Mouse (Mus musculus) kidney, postnatal 4 days (tissue): Measurements from ENCODE around the gene Ctdsp1.

Experiments
- DNase-seq, 2 experiments: peaks; one replicate each; pipeline ENCODE4 v3.0.0; 2021; ENCODE audit warnings: mixed read lengths in 2 of 2

Ctdsp1 gene

DNA sequence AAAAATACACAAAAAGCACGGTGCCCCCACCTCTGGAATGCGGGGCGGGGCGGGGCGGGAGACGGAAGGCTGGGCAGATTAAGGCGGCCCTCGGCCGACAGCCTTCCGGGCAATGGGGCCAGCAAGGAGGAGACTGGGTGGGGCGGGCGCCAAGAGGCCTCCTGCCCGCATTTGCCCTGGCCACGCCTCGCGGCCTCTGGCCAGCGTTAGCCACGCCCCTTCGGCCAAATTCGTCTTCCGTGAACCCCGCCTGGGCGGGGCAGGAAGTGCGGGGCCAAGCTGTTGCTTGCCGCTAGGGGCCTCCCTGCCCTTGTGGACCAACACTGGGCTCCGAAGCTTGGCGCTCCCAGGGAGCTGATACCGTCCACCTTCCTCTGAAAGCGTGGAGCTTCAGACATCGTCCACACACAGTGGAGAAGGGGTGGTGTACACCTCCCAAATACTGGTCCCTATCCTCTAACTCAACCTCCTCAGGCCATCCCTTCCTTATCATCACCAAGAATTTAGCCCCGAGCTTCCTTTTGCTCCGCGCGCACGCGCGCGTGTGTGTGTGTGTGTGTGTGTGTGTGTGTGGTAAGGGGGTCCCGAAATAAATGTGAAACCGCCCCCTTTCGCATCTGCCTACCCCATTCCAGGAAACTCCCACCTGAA lies 6.1 kb downstream of the Ctdsp1 start:
- DNase-seq, result peak; percentile 99 to 100

GRCm38 (mm10) chr1:74397919-74398451 lies 6.7 kb downstream of the Ctdsp1 start:
- DNase-seq, result peak; percentile 84 to 88

- DNase-seq, result no peak
Observed at GRCm38 (mm10) chr1:74400531-74400930, 9.2 kb downstream of the Ctdsp1 start.

- DNase-seq, result no peak
Observed at GRCm38 (mm10) chr1:74401015-74401702, 9.8 kb downstream of the Ctdsp1 start.

DNA sequence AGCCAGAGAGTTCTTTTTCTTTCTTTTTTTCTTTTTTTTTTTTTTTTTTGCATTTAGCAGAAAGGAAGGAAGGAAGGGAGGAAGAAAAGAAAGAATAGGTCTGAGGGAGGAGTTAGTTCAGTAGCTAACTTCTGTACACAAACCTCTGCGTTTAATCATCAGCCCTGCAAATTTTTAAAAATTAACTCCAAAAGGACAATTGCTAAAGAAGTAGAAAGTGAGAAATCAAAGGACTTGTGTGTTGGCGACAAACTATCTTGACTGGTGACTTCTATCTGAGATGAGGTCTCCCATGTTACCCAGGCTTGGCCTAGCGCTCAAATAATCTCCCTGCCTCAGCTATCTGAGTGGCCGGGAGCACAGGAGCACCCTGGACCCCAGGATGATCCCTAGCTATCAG lies 12.9 kb downstream of the Ctdsp1 start:
- no peak for DNase-seq

DNA sequence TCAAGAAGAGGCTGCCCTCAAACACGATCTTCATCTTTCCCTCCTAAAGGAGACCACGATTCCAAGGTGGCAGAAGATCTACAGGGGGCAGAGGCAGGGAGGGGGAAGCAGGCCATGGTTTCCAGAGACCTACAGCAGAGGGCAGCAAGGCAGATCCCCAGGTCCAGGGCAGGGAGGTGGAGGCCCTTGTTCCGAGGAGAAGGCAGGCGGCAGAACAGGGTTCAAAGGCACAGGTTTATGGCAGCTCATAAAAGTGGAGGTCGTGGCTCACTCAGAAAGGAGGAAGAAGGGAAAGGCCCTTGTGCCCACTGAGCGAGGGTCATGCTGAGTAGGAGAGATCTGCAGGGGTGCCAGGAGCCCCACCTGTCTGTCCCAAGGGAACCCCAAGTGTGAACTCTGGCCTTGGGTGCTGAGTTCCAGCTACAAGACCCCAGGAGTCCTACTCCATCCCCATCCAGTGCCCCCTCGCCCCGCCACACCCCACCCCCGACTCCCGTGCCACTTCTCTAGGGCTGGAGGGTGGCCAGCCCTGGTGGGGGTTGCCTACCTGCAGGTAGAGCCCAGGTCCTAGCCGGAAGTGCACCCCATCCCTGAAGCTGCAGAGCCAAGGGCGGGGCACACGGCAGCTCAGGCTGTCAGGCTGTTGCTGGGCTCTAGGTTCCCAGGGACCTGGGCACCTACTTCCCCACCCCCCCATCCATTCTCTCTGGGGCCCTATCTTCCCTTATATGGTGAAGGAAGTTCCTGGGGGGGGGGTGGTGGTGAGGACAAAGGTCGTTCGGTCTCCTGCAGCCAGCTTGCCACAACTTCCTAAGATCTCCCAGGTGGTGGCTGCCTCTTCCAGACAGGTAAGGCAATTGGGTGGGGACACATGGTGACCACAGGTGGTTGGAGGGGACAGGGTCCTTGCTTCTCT lies 17.5 kb downstream of the Ctdsp1 start, which contains the start of gene Vil1:
Vil1 (plus strand) TSS at position 788 of the 916 bp plus-strand sequence.
- peak in 1 of 2 experiments; percentile 48 for DNase-seq

- DNase-seq, result no peak
Observed at GRCm38 (mm10) chr1:74411753-74412325, 20.5 kb downstream of the Ctdsp1 start.

DNA sequence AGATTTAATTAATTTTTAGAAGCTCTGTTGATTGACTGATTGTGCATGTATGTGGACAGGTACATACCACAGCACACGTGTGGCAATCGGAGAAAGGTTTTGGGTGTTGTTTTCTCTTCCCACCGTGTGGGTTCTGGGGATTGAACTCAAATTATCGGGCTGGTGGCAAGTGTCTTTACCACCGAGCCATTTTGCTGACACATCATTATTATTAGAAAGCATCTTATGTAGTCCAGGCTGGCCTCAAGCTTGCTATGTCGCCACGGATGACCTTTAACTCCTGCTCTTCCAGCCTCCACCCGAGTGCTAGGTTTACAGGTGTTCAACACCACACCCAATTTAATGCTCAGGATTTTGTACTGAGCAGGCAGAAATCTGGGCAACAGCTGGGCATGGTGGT lies 21.4 kb downstream of the Ctdsp1 start:
- DNase-seq, result no peak

- DNase-seq, result peak; percentile 71 to 78
Observed at GRCm38 (mm10) chr1:74415143-74415542, 23.8 kb downstream of the Ctdsp1 start.

DNA sequence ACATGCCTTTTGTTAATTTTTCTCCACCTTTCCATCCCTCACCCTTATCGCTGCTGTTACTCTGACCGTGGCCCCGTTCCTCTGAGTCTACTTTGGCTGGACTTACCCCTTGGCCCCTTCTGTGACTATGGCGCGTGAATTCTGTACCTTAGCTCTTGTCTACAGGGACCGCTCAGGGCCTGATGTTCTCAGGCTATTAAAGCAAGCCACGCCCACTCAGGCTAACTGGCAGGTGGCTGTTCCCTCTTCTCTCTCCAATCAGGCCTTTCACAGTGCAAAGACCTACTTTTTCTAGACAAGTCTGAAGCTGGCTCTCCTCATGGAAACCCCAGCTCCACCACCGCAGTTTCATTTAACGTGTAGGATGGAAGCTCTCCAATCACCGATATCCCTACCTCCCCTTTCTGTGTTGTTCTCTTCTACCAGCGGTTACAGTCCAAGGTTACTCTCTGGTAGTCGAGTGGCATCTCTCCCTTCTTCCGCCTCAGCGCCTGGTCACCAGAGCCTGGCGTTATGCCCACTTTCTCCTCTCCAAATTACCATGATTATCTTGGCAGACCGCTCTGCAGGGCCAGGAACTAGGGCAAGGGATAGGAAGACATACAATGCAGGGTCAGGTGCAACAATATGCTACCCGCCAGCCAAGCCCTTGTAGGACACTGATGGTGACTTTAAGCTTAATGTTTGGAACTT lies 27.6 kb downstream of the Ctdsp1 start:
- peak; percentile 38 to 51 for DNase-seq

GRCm38 (mm10) chr1:74419440-74419794 lies 28.1 kb downstream of the Ctdsp1 start:
- peak; percentile 15 to 42 for DNase-seq

GRCm38 (mm10) chr1:74423147-74423546 lies 31.8 kb downstream of the Ctdsp1 start:
- no peak for DNase-seq

DNA sequence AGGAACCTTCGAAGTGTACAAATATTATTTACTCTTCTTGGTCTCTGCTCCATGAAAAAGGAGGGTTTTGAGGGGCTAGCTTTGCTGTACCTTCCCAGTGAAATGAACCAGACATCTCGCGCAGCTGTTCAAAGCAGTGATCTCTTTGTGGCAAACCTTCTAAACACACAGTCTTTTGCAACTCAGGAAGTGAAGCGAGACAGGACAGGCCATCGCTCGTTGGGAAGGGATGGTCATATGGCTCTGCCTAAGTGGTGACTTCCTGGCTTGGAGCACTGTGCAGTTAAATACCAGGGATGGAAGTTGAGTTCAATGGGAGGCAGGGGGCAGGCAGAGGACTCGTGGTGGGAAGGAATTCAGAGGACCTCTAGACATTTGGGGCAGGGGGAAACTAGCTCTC lies 34.5 kb downstream of the Ctdsp1 start:
- DNase-seq, result no peak

DNA sequence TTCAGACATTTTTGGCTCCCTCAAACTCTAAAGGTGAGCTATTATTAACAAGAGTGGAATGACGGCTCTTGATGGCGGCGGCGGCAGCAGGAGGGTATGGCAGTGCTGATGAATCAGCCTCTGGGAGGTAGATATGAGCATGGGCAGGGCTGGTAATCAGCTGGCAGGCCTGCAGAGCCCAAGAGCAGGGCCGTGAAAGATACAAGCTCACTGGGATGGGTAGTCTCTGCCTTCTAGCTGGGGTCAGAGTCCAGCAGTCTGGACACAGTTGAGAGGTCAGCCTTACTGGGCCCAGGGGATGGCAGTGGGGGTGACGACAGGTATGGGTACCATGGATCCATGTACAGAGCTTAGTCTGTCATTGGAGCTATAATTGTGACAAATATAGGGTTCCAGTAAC lies 41.9 kb downstream of the Ctdsp1 start:
- DNase-seq, result peak in 1 of 2 experiments; percentile 14

DNA sequence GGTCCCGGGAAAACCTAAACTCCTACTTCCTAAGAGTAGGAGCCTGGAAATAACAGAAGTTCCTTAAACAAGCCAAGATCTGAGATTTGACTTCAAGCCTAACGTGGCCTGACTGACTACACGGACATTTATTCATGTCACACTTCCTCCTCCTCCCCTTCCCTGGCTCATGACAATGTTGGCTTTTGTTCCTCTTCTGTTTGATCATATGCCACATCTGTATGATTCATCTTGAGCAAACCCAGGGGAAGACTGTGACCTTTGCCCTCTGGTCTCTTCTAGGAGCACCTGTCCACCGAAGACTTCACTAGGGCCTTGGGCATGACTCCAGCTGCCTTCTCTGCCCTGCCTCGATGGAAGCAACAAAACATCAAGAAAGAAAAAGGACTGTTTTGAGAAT lies 43.3 kb downstream of the Ctdsp1 start:
- no peak for DNase-seq

- DNase-seq, result no peak
Observed at GRCm38 (mm10) chr1:74435563-74435962, 44.3 kb downstream of the Ctdsp1 start.

DNA sequence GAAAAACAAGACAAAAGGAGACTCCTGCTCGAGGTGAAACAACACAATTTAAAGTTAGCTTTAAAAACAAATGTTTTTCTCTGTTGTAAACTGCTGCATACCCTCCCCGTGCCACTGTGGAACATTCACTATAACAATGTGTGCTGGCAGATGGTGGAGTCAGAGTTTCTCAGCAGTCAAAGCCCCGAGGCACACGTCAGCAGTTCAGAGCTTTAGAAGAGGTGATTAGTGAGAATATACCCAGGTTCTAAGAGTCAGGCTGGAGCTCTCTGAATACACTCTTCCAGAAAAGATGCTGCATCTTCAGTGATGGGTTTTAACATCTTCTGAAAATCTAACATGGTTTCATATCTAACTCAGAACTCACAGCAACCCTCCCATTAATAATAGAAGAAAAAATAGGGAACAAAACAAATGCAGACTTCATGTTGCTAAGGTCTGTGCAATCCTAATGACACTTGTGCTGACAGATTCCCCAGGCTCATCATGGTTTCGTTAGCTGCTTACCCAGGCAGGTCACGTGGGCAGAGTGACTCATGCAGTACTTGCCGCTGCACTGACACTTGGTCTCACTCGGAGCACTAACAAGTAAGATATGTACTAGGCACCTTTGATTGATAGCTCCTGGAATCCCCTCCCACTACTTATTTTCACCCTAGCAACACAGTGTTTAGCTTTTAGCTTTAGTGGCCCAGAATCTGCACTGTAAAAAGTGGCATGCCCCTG lies 46.6 kb downstream of the Ctdsp1 start:
- DNase-seq, result peak in 1 of 2 experiments; percentile 28

DNA sequence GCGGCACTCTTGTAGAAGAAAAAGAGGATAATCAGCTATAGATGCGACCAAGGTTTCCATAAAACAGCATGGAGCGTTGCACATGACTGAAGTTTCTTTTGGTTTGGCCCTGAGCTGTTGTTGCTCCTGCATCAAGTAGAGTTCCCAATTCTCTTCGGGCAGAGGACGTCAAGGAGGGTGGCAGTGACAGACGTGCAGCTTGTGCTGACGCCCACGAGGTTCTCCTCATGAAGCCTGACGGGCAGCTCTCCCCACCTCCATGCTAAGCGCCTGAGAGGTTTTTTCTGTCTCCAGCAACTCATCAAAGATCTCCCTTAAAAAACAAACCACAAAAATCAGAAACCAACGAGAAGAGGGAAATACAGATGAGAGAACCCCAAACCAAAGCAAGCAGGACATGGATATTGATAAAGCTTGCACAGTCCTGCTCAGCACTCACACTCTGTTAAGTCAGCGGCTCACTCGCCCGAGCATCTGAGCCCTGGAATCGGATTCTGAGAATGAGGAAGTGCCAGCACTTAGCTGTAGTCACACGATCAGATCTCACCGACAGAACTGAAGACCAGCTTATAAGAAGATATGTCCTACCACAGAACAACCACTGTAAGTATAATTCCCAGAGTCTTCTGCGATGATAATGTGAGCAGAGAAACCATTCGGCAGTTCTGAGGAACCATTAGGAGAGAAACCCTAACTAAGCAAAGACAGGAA lies 48.0 kb downstream of the Ctdsp1 start:
- no peak for DNase-seq

DNA sequence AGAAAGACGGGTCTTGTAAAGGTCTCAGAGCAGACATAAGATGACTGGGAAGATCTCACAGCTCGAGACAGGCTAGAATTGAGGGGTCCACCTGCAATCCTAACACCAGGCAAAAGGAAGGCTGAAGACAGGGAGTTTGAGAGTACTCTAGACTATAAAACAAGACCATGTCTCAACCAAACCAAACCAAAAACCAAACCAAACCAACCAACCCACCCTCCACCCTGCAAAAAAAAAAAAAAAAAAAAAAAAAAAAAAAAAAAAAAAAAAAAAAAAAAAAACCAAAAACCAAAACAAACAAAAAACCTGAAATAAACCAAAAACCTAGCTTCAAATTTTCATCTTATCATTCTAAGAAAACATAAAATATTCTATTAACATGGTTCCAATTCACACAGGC lies 53.2 kb downstream of the Ctdsp1 start:
- no peak for DNase-seq
